Mouse (Mus musculus) forelimb bud, embryonic 11.5 days (tissue): ENCODE measurements at regions not wholly inside any gene's neighbourhood (a gene's known extent, or its start where the extent isn't known, plus 50 kb on each side); places are given as distances from the start of the nearest gene placed in this dataset.

ENCODE experiments used
- DNase-seq: peaks from one replicate; pipeline ENCODE4 v3.0.0-alpha.2; 2012; ENCODE audit warnings: low read depth, low spot score

- DNase-seq = no peak
These were observed 284.6 kb upstream of the Noct start for GRCm38 (mm10) chr3:50939602-50940001.

- no peak for DNase-seq
These were observed 283.6 kb upstream of the Noct start for GRCm38 (mm10) chr3:50940656-50941055.

GRCm38 (mm10) chr3:50953456-50953855, 270.8 kb upstream of the Noct start:
- DNase-seq = no peak

GRCm38 (mm10) chr3:50970386-50970785, 253.9 kb upstream of the Noct start:
- DNase-seq = no peak

GRCm38 (mm10) chr3:50973081-50973480, 251.2 kb upstream of the Noct start:
- DNase-seq = no peak

- no peak for DNase-seq
These were observed 248.0 kb upstream of the Noct start for GRCm38 (mm10) chr3:50976141-50976780.

- no peak for DNase-seq
These were observed 247.4 kb upstream of the Noct start for GRCm38 (mm10) chr3:50976818-50977217.

- no peak for DNase-seq
These were observed 245.6 kb upstream of the Noct start for GRCm38 (mm10) chr3:50978636-50979035.

GRCm38 (mm10) chr3:50979592-50979991, 244.7 kb upstream of the Noct start:
- no peak for DNase-seq

- no peak for DNase-seq
These were observed 242.5 kb upstream of the Noct start for GRCm38 (mm10) chr3:50981751-50982150.

- DNase-seq = peak; percentile 35
These were observed 241.6 kb upstream of the Noct start for GRCm38 (mm10) chr3:50982649-50983048.

- DNase-seq = peak; percentile 56
These were observed 241.1 kb upstream of the Noct start for GRCm38 (mm10) chr3:50983126-50983525.

- DNase-seq = no peak
These were observed 240.1 kb upstream of the Noct start for GRCm38 (mm10) chr3:50983962-50984765.

- no peak for DNase-seq
These were observed 236.4 kb upstream of the Noct start for GRCm38 (mm10) chr3:50987821-50988220.

- DNase-seq = no peak
These were observed 233.4 kb upstream of the Noct start for GRCm38 (mm10) chr3:50990810-50991209.

- DNase-seq = peak; percentile 59
These were observed 231.5 kb upstream of the Noct start for GRCm38 (mm10) chr3:50992581-50993313.

GRCm38 (mm10) chr3:50999745-51000144, 224.5 kb upstream of the Noct start:
- no peak for DNase-seq

- DNase-seq = no peak
These were observed 223.3 kb upstream of the Noct start for GRCm38 (mm10) chr3:51000938-51001337.

GRCm38 (mm10) chr3:51002662-51003061, 221.6 kb upstream of the Noct start:
- no peak for DNase-seq

- no peak for DNase-seq
These were observed 220.6 kb upstream of the Noct start for GRCm38 (mm10) chr3:51003506-51004170.

- no peak for DNase-seq
These were observed 220.0 kb upstream of the Noct start for GRCm38 (mm10) chr3:51004216-51004615.

- DNase-seq = no peak
These were observed 215.1 kb upstream of the Noct start for GRCm38 (mm10) chr3:51009098-51009497.
